In genomic region chr4:81452183-81452582, GRCm38 (mm10) we compare ENCODE assay signal across 24 mouse cellular contexts. TPM values are rescaled to one million over a fixed set of nuclear protein-coding genes. Genes with fewer than 3 reads are reported as not detected.
DNase-seq lines count a peak whose midpoint lies in the region; ATAC-seq and TF ChIP-seq lines count a peak whose summit lies in the region.
"Had no signal": no experiment of that assay in that cellular context is flagged by ENCODE, and none has a peak within 500 bp of the region (broad histone marks: within the 10 kb centered on the region; RNA-seq: fewer than 3 reads in every experiment).

No protein-coding gene starts in this region.

- no peaks in the 10 kb centered on the region for H3K36me3 ChIP-seq in kidney, embryonic 14.5 days (ENCODE audit: control insufficient read depth, insufficient read depth, low read length)
- H3K36me3 ChIP-seq in kidney, postnatal 0 days (ENCODE audit: insufficient read depth, low read length): no peaks in the 10 kb centered on the region
- no peaks in the 10 kb centered on the region for H3K36me3 ChIP-seq in embryonic facial prominence, embryonic 10.5 days (replicated peaks)
- no peaks in the 10 kb centered on the region for H3K36me3 ChIP-seq in embryonic facial prominence, embryonic 14.5 days (ENCODE audit: control insufficient read depth, insufficient read depth, low read length)
- H3K36me3 ChIP-seq: embryonic facial prominence, embryonic 12.5 days; forebrain, embryonic 10.5 days; hindbrain, embryonic 12.5 days; hindbrain, embryonic 15.5 days had no signal

- no peak overlapping the region for H3K4me3 ChIP-seq in kidney, embryonic 14.5 days (ENCODE audit: low read length)
- H3K4me3 ChIP-seq in kidney, postnatal 0 days (replicated peaks; ENCODE audit: low read depth, low read length): no peak overlapping the region
- no peak overlapping the region for H3K4me3 ChIP-seq in embryonic facial prominence, embryonic 10.5 days
- H3K4me3 ChIP-seq in embryonic facial prominence, embryonic 14.5 days (ENCODE audit: low read depth, low read length): no peak overlapping the region
- H3K4me3 ChIP-seq: embryonic facial prominence, embryonic 12.5 days; forebrain, embryonic 10.5 days; forebrain, embryonic 13.5 days; heart, adult 2 months; hindbrain, embryonic 12.5 days; hindbrain, embryonic 15.5 days had no signal

- no peaks in the 10 kb centered on the region; the same call in 1 of the 2 replicates for H3K4me1 ChIP-seq in kidney, embryonic 14.5 days (ENCODE audit: control insufficient read depth, insufficient read depth, low read length)
- H3K4me1 ChIP-seq in kidney, postnatal 0 days (replicated peaks; ENCODE audit: insufficient read depth, low read length): no peaks in the 10 kb centered on the region
- H3K4me1 ChIP-seq in embryonic facial prominence, embryonic 10.5 days: peaks cover 16% of the 10 kb centered on the region
- H3K4me1 ChIP-seq in embryonic facial prominence, embryonic 14.5 days (ENCODE audit: control insufficient read depth, insufficient read depth, low read length): peaks cover 18% of the 10 kb centered on the region
- H3K4me1 ChIP-seq: forebrain, embryonic 13.5 days; hindbrain, embryonic 12.5 days; hindbrain, embryonic 15.5 days had no signal

- peak; percentile 71; the same call in 1 of the 2 replicates for ATAC-seq in kidney, embryonic 14.5 days (ENCODE audit: low FRiP score, low TSS enrichment)
- no peak for ATAC-seq in kidney, postnatal 0 days (replicated peaks; ENCODE audit: low FRiP score, low read depth)
- ATAC-seq in embryonic facial prominence, embryonic 14.5 days (ENCODE audit: low read depth): peak; percentile 55; the same call in 1 of the 2 replicates
- ATAC-seq: CD4-positive, CD25-positive, alpha-beta regulatory T cell, adult 4 months; forebrain, embryonic 13.5 days; forebrain, embryonic 16.5 days had no signal

- H3K4me2 ChIP-seq in kidney, embryonic 14.5 days (replicated peaks; ENCODE audit: low read depth, low read length): no peak overlapping the region
- no peak overlapping the region for H3K4me2 ChIP-seq in kidney, postnatal 0 days (ENCODE audit: low read length)
- no peak overlapping the region for H3K4me2 ChIP-seq in embryonic facial prominence, embryonic 14.5 days (ENCODE audit: low read depth, low read length)
- H3K4me2 ChIP-seq: embryonic facial prominence, embryonic 12.5 days; forebrain, embryonic 13.5 days; heart, embryonic 11.5 days; hindbrain, embryonic 12.5 days; hindbrain, embryonic 15.5 days had no signal

- no peaks in the 10 kb centered on the region; the same call in 1 of the 2 replicates for H3K9me3 ChIP-seq in kidney, embryonic 14.5 days (ENCODE audit: control insufficient read depth, low read length)
- H3K9me3 ChIP-seq in kidney, postnatal 0 days (replicated peaks; ENCODE audit: low read length): no peaks in the 10 kb centered on the region
- no peaks in the 10 kb centered on the region for H3K9me3 ChIP-seq in embryonic facial prominence, embryonic 10.5 days
- no peaks in the 10 kb centered on the region for H3K9me3 ChIP-seq in embryonic facial prominence, embryonic 14.5 days (ENCODE audit: control insufficient read depth, low read length)
- H3K9me3 ChIP-seq: embryonic facial prominence, embryonic 12.5 days; forebrain, embryonic 10.5 days; forebrain, embryonic 13.5 days; hindbrain, embryonic 12.5 days; hindbrain, embryonic 15.5 days had no signal

- 24% methylated on average over 2 of the region's 2 CpGs for WGBS in kidney, embryonic 14.5 days
- WGBS in kidney, postnatal 0 days: 49% methylated on average over 2 of the region's 2 CpGs
- WGBS in embryonic facial prominence, embryonic 10.5 days: 37% methylated on average over 2 of the region's 2 CpGs
- 33% methylated on average over 2 of the region's 2 CpGs for WGBS in embryonic facial prominence, embryonic 14.5 days

- H3K9ac ChIP-seq in kidney, embryonic 14.5 days (ENCODE audit: low read depth, low read length): no peak overlapping the region
- H3K9ac ChIP-seq in kidney, postnatal 0 days (ENCODE audit: low read depth, low read length): no peak overlapping the region
- H3K9ac ChIP-seq in embryonic facial prominence, embryonic 14.5 days (ENCODE audit: low read depth, low read length): no peak overlapping the region
- H3K9ac ChIP-seq: embryonic facial prominence, embryonic 12.5 days; forebrain, embryonic 13.5 days; hindbrain, embryonic 12.5 days; hindbrain, embryonic 15.5 days had no signal

- no peak for DNase-seq in kidney, adult 8-10 months
- DNase-seq in kidney, postnatal 0 days (ENCODE audit: low spot score): peak; percentile 50
- no peak for DNase-seq in kidney, postnatal 4 days
- DNase-seq in embryonic facial prominence, embryonic 10.5 days (ENCODE audit: low spot score): no peak
- DNase-seq in embryonic facial prominence, embryonic 14.5 days (ENCODE audit: low spot score): peak; percentile 40
- DNase-seq in ovary, postnatal 36 days (ENCODE audit: low spot score): no peak
- DNase-seq in layer of hippocampus, adult 11-12 months (ENCODE audit: low spot score): no peak
- DNase-seq: adrenal gland, postnatal 10 days; adrenal gland, postnatal 36 days; cerebellum, adult 18-20 months; cerebellum, adult 9-10 months; cerebellum, postnatal 14 days; embryo, embryonic 11 days; gastrocnemius, postnatal 25 days; heart, adult 2 months had no signal

- H3K27ac ChIP-seq in kidney, embryonic 14.5 days (ENCODE audit: low read depth, low read length): no peak overlapping the region
- no peak overlapping the region for H3K27ac ChIP-seq in kidney, postnatal 0 days
- H3K27ac ChIP-seq in embryonic facial prominence, embryonic 10.5 days (replicated peaks): 0 out of 2 replicates have a peak overlapping the region, but pooled peaks have one; percentile 51
- 0 out of 2 replicates have a peak overlapping the region, but pooled peaks have one; percentile 17 for H3K27ac ChIP-seq in embryonic facial prominence, embryonic 14.5 days (replicated peaks; ENCODE audit: low read depth, low read length)
- H3K27ac ChIP-seq: embryonic facial prominence, embryonic 12.5 days; forebrain, embryonic 10.5 days; forebrain, embryonic 13.5 days; heart, adult 2 months; hindbrain, embryonic 12.5 days; hindbrain, embryonic 15.5 days had no signal

- TF ChIP-seq CTCF in kidney, postnatal 0 days (IDR thresholded peaks at IDR 0.05; ENCODE audit: low read depth): no peak

- no peaks in the 10 kb centered on the region for H3K27me3 ChIP-seq in kidney, embryonic 14.5 days (ENCODE audit: control insufficient read depth, insufficient read depth, low read length)
- no peaks in the 10 kb centered on the region for H3K27me3 ChIP-seq in kidney, postnatal 0 days (ENCODE audit: insufficient read depth, low read length)
- no peaks in the 10 kb centered on the region for H3K27me3 ChIP-seq in embryonic facial prominence, embryonic 10.5 days (replicated peaks; ENCODE audit: low read depth, poor library complexity, severe bottlenecking)
- no peaks in the 10 kb centered on the region for H3K27me3 ChIP-seq in embryonic facial prominence, embryonic 14.5 days (replicated peaks; ENCODE audit: control insufficient read depth, insufficient read depth, low read length)
- H3K27me3 ChIP-seq: embryonic facial prominence, embryonic 12.5 days; forebrain, embryonic 13.5 days; hindbrain, embryonic 12.5 days; hindbrain, embryonic 15.5 days had no signal

RNA-seq across cellular contexts. Expression of gene Mpdz, which starts 9.6 kb away (rescaled TPM):
- polyA plus RNA-seq in kidney, embryonic 14.5 days (2014; fragmentation: Nextera tagmentation; extraction: Ambion mirVana): 23.4 and 39.0 TPM in 2 replicates
- 16.1 and 16.3 TPM in 2 replicates for polyA plus RNA-seq in kidney, postnatal 0 days (2015; fragmentation: Nextera tagmentation; extraction: Ambion mirVana)
- polyA plus RNA-seq in embryonic facial prominence, embryonic 10.5 days (2016; fragmentation: Nextera tagmentation; extraction: Ambion mirVana): 39.9 and 49.0 TPM in 2 replicates
- 37.1 and 37.4 TPM in 2 replicates for polyA plus RNA-seq in embryonic facial prominence, embryonic 14.5 days (2014; fragmentation: Nextera tagmentation; extraction: Ambion mirVana)

Comparison
In these comparisons a context has a peak if more than half of its experiments do, and no peak if none do; other contexts are left out.
1. DNase-seq: peak in kidney, postnatal 0 days (single experiment) and embryonic facial prominence, embryonic 14.5 days (single experiment); none in kidney, adult 8-10 months (0 of 2), kidney, postnatal 4 days (0 of 2), embryonic facial prominence, embryonic 10.5 days (single experiment), ovary, postnatal 36 days (single experiment) and layer of hippocampus, adult 11-12 months (single experiment).
2. H3K27ac ChIP-seq: peak in embryonic facial prominence, embryonic 10.5 days (single experiment) and embryonic facial prominence, embryonic 14.5 days (single experiment); none in kidney, embryonic 14.5 days (single experiment) and kidney, postnatal 0 days (single experiment).